Comparison of ENCODE assay signal across 8 mouse cellular contexts in genomic region chr2:30415936-30416648, GRCm38 (mm10). TPM values are rescaled to one million over a fixed set of nuclear protein-coding genes. Genes with fewer than 3 reads are reported as not detected.
DNase-seq lines count a peak whose midpoint lies in the region; ATAC-seq and TF ChIP-seq lines count a peak whose summit lies in the region.

Gene Ptpa (plus strand): TSS chr2:30416039.

- WGBS in forebrain, embryonic 15.5 days: under 1% methylated on average over 61 of the region's 67 CpGs
- under 1% methylated on average over 67 of the region's 67 CpGs for WGBS in lung, adult 2 months

- peak within 1 kb of the TSS; percentile 95 for H3K4me3 ChIP-seq in E14TG2a.4 (replicated peaks; ENCODE audit: low read length)
- H3K4me3 ChIP-seq in forebrain, embryonic 15.5 days: peak within 1 kb of the TSS; percentile 93
- peak within 1 kb of the TSS; percentile 93 for H3K4me3 ChIP-seq in lung, adult 2 months (replicated peaks; ENCODE audit: extremely low read depth, low read depth, low read length)

- no peak for TF ChIP-seq CTCF in E14TG2a.4 (conservative IDR thresholded peaks at IDR 0.05; ENCODE audit: low read length)
- no peak for TF ChIP-seq CTCF in lung, adult 2 months (IDR thresholded peaks at IDR 0.05; ENCODE audit: insufficient read depth, low read length)

- H3K27ac ChIP-seq in forebrain, embryonic 15.5 days (replicated peaks): peak within 1 kb of the TSS; percentile 98

- H3K4me1 ChIP-seq in E14TG2a.4 (replicated peaks; ENCODE audit: low read depth, low read length): peaks cover 60% of the 10 kb centered on the region
- H3K4me1 ChIP-seq in forebrain, embryonic 15.5 days: peaks cover 48% of the 10 kb centered on the region
- H3K4me1 ChIP-seq in lung, adult 2 months (ENCODE audit: control insufficient read depth, insufficient read depth, low read length): peaks cover 5% of the 10 kb centered on the region

- peak; percentile 96 for TF ChIP-seq POLR2A in lung, adult 2 months (IDR thresholded peaks at IDR 0.05; ENCODE audit: borderline replicate concordance, extremely low read depth, low read depth, low read length)

- H3K9me3 ChIP-seq in E14TG2a.4 (ENCODE audit: low read length): no peaks in the 10 kb centered on the region
- no peaks in the 10 kb centered on the region for H3K9me3 ChIP-seq in forebrain, embryonic 15.5 days

- H3K9ac ChIP-seq in forebrain, embryonic 15.5 days (replicated peaks): peak within 1 kb of the TSS; percentile 95

- peak within 1 kb of the TSS; percentile 86 for H3K4me2 ChIP-seq in forebrain, embryonic 15.5 days (replicated peaks)

- intact Hi-C loops in heart, postnatal 25 days (cut with DNase I): loop anchor here (2.0 kb wide), 1 partner anchor 19 kb away; no protein-coding TSS in a partner anchor

- peaks cover 21% of the 10 kb centered on the region for H3K27me3 ChIP-seq in E14TG2a.4 (ENCODE audit: insufficient read depth, low read length)
- H3K27me3 ChIP-seq in forebrain, embryonic 15.5 days: no peaks in the 10 kb centered on the region

- peak; percentile 85 for DNase-seq in heart, postnatal 25 days (ENCODE audit: low spot score)
- DNase-seq in layer of hippocampus, adult 18-20 months (ENCODE audit: low spot score in 2 of 2): peak; percentile 90 to 95
- peak; percentile 92 for DNase-seq in lung, adult 2 months
- peak; percentile 89 to 91 for DNase-seq in thymus, adult 18-20 months

- peak; percentile 70 for ATAC-seq in cerebellum, adult (ENCODE audit: insufficient number of reproducible peaks, low FRiP score, low TSS enrichment)
- peak; percentile 94 for ATAC-seq in forebrain, embryonic 15.5 days (replicated peaks)
- peak; percentile 54 for ATAC-seq in neutrophil, adult 5-6 weeks (ENCODE audit: extremely low read depth, insufficient number of reproducible peaks, low FRiP score, poor library complexity, severe bottlenecking)

- H3K36me3 ChIP-seq in E14TG2a.4 (ENCODE audit: insufficient read depth, low read length): peaks cover 39% of the 10 kb centered on the region
- H3K36me3 ChIP-seq in forebrain, embryonic 15.5 days: peaks cover 5% of the 10 kb centered on the region; the same call in 1 of the 2 replicates

RNA-seq across cellular contexts. Expression of gene Ptpa, which starts in this region (rescaled TPM):
- 146 and 152 TPM in 2 replicates for polyA plus RNA-seq in forebrain, embryonic 15.5 days (2015; fragmentation: Nextera tagmentation; extraction: Ambion mirVana)
- 10 to 100 TPM; 91.2 to 92.3 TPM for total RNA-seq in heart, postnatal 25 days (2021)
- 100 to 1,000 TPM; 170 to 176 TPM for total RNA-seq in layer of hippocampus, adult 18-20 months (2021)
- 131 and 136 TPM in 2 replicates for polyA plus RNA-seq in lung, adult 2 months (2012; rRNA removed)
- total RNA-seq in neutrophil, adult 5-6 weeks (2017): 37.4 and 47.8 TPM in 2 replicates

Comparison
In these comparisons a context has a peak if more than half of its experiments do, and no peak if none do; other contexts are left out.
1. Peak in every context shown above with its lines: DNase-seq, ATAC-seq, H3K4me3 ChIP-seq and H3K27ac ChIP-seq.